Mouse (Mus musculus) ES-Bruce4 (cell line): ENCODE data around the gene Mis12. TPM values are rescaled to one million over a fixed set of nuclear protein-coding genes. Genes with fewer than 3 reads are reported as not detected.
A peak's percentile ranks its signal among the peaks of the same experiment; 100 is the strongest.

Experiments
- H3K27ac ChIP-seq: 2 replicates; pipeline ENCODE4 v1.5.1; 2012; ENCODE audit warnings: low read length, inconsistent platforms; ENCODE audit not compliant: insufficient read depth
- H3K27me3 ChIP-seq: 2 replicates; pipeline ENCODE4 v1.6.1; 2012; ENCODE audit warnings: mild to moderate bottlenecking, low read length, inconsistent platforms; ENCODE audit not compliant: control insufficient read depth, poor library complexity, insufficient read depth, severe bottlenecking
- H3K36me3 ChIP-seq: 2 replicates; pipeline ENCODE4 v1.6.1; 2012; ENCODE audit warnings: inconsistent platforms, mild to moderate bottlenecking, low read length, moderate library complexity; ENCODE audit not compliant: control insufficient read depth, poor library complexity, insufficient read depth, severe bottlenecking
- H3K4me1 ChIP-seq: one replicate; pipeline ENCODE4 v1.8.1; 2011; ENCODE audit warnings: low read length; ENCODE audit not compliant: control insufficient read depth, insufficient read depth
- H3K4me3 ChIP-seq: 2 replicates; pipeline ENCODE4 v1.5.1; 2011; ENCODE audit warnings: low read depth, mild to moderate bottlenecking, low read length
- H3K9ac ChIP-seq: 2 replicates; pipeline ENCODE4 v1.6.1; 2012; ENCODE audit warnings: low read depth, mild to moderate bottlenecking, inconsistent platforms; ENCODE audit not compliant: poor library complexity, severe bottlenecking
- H3K9me3 ChIP-seq: replicated peaks from 2 replicates; pipeline ENCODE4 v1.6.1; 2012; ENCODE audit warnings: mild to moderate bottlenecking, low read length, inconsistent platforms; ENCODE audit not compliant: control insufficient read depth, poor library complexity, insufficient read depth, severe bottlenecking
- CTCF ChIP-seq: IDR thresholded peaks from one replicate; pipeline ENCODE4 v1.8.1; 2011; ENCODE audit warnings: low read depth, low read length
- EP300 ChIP-seq: IDR thresholded peaks from 2 replicates; pipeline ENCODE4 v1.6.1; 2011; ENCODE audit warnings: low read depth, low read length; ENCODE audit not compliant: insufficient read depth
- POLR2A ChIP-seq: IDR thresholded peaks from one replicate; pipeline ENCODE4 v1.8.1; 2011; ENCODE audit warnings: low read length; ENCODE audit not compliant: insufficient read depth
- polyA plus RNA-seq: library from polyadenylated mRNA; stranded (reverse); fragments of >200 nt; gene quantifications from 2 replicates; pipeline ENCODE4 v1.2.4, GENCODE M21; 2011; ENCODE audit warnings: low read depth; ENCODE audit not compliant: missing spikeins, insufficient read depth, insufficient read length

Gene Mis12
- polyA plus RNA-seq, 1 experiment = 36.7 TPM

DNA sequence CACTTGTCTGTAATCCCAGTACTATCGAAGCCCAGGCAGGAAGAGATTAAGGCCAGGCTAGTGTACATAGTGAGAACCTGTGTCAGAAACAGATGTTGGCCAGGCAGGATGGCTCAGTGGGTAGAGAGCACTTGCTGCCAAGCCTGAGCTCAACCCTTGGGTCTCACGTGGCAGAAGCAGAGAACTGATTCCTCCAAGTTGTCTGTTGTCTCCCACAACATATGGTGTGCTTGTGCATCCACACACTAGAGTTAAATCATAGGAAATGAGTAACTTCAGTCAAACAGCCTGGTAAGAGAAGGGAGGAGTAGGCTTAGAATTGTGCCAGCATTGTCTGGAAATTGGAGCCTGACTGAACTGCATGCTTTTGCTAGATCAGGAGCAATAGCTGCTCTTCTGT, 44.2 kb upstream of the Mis12 start:
- no peaks in the 10 kb centered on the region for H3K9me3 ChIP-seq
- TF ChIP-seq POLR2A (no peak), EP300 (no peak), CTCF (no peak)
- no peaks in the 10 kb centered on the region for H3K4me1 ChIP-seq
- no peak overlapping the region for H3K9ac ChIP-seq
- peaks cover 56% of the 10 kb centered on the region for H3K36me3 ChIP-seq
- no peak overlapping the region for H3K4me3 ChIP-seq
- no peaks in the 10 kb centered on the region for H3K27me3 ChIP-seq
- H3K27ac ChIP-seq = no peak overlapping the region

DNA sequence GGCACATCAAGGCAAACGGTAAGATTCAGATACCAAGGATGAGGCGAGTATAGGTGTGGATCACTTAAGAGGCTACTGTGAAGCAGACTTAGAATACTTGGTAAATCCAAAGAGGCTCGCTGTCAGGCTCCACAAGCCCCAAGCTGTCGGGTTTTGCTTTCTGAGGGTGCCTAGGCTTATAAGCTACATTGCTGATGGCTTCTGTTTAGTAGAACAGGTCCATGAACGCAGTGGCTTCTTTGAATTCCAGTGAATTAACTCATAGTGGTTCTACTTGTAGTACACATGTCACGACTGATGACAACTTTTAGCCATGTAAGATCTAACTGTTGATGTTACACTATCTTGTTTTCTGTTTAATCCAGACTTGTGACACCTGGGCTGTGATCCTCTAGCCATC, 42.1 kb upstream of the Mis12 start:
- TF ChIP-seq EP300 (no peak), CTCF (no peak), POLR2A (no peak)
- Histone ChIP-seq H3K9ac (no peak overlapping the region), H3K9me3 (no peaks in the 10 kb centered on the region), H3K27ac (0 out of 2 replicates have a peak overlapping the region, but pooled peaks have one; percentile 3), H3K4me1 (no peaks in the 10 kb centered on the region), H3K36me3 (peaks cover 70% of the 10 kb centered on the region), H3K27me3 (no peaks in the 10 kb centered on the region), H3K4me3 (no peak overlapping the region)

DNA sequence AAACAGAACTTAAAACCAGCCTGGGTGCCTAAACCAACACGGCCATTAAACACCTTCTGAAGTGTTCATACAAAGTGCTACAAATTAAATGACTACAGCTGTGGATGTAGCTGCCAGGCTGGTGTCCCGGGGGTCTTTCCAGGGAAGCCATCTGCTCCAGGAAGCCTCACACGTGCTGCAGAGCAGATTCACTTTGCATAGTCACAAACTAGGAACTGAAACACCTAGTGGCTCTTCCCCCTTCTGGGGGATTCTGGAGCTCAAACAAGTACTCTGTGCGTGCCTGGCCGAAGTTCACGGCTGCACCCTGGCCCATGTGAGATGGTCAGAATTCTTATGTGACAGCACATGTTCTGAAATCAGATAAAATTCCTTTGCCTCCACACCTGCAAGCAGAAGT, 39.2 kb upstream of the Mis12 start:
- H3K4me1 ChIP-seq = no peaks in the 10 kb centered on the region
- peaks cover 65% of the 10 kb centered on the region for H3K36me3 ChIP-seq
- TF ChIP-seq CTCF (no peak), EP300 (no peak), POLR2A (no peak)
- H3K27me3 ChIP-seq = no peaks in the 10 kb centered on the region
- no peak overlapping the region for H3K27ac ChIP-seq
- H3K9me3 ChIP-seq = no peaks in the 10 kb centered on the region
- H3K9ac ChIP-seq = 0 out of 2 replicates have a peak overlapping the region, but pooled peaks have one; percentile 24
- no peak overlapping the region for H3K4me3 ChIP-seq

DNA sequence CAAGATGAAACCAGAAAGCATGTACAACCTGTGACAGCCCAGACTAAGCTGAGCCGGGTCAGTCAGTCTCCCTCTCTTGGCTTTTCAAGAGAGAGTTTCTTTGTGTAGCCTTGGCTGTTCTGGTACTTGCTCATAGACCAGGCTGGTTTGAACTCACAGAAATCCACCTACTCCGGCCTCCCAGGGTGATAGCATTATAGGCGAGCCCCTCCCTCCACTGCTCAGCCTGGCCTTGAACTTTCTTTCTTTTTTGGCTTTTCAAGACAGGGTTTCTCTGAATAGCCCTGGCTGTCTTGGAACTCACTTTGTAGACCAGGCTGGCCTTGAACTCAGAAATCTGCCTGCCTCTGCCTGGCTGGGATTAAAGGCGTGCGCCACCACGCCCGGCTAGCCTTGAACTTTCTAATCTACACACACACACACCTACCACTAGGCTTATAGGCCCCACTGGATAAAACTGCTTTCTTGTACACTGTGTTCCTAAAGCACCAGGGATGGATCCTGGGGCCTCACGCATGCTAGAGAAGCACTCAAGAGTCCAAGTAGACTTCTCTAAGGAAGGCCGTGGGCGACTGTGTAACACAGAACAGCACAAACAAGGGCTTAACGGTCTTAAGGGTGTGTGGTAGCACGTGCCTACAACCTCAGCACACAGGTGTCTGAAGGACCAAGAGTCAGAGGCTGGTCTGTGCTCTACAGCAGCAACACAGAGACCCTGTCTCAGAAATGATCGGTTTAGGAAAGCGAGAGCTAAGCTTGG, 38.5 kb upstream of the Mis12 start:
- Histone ChIP-seq H3K9ac (peak overlapping the region; percentile 83), H3K36me3 (peaks cover 68% of the 10 kb centered on the region), H3K4me1 (no peaks in the 10 kb centered on the region), H3K9me3 (no peaks in the 10 kb centered on the region), H3K27ac (peak overlapping the region; percentile 22), H3K27me3 (no peaks in the 10 kb centered on the region), H3K4me3 (peak overlapping the region; percentile 90)
- TF ChIP-seq EP300 (no peak), POLR2A (no peak), CTCF (no peak)

DNA sequence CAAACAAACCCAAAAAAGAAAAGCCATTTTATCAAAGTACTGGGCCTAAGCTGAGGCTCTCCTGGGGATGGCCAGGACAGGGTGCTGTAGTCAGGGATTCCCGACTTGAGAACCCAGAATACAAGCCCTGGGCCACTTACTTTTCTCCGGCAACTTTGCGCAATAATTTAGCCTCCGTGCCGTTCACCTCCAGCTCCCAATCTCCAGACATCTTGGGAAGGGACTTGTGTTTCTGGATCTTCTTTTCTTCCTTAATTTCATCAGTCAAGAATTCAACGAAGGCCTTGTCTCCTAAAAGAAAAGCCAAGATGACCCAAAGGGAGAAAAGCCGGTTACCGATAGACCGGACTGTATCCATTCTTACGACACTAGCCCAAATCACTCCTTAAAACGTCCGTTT, 37.4 kb upstream of the Mis12 start:
- H3K4me3 ChIP-seq = peak overlapping the region; percentile 90
- H3K9ac ChIP-seq = peak overlapping the region; percentile 83
- H3K4me1 ChIP-seq = no peaks in the 10 kb centered on the region
- no peaks in the 10 kb centered on the region for H3K9me3 ChIP-seq
- TF ChIP-seq CTCF (no peak), EP300 (no peak), POLR2A (no peak)
- H3K27ac ChIP-seq = 0 out of 2 replicates have a peak overlapping the region, but pooled peaks have one; percentile 9
- peaks cover 64% of the 10 kb centered on the region for H3K36me3 ChIP-seq
- H3K27me3 ChIP-seq = no peaks in the 10 kb centered on the region

DNA sequence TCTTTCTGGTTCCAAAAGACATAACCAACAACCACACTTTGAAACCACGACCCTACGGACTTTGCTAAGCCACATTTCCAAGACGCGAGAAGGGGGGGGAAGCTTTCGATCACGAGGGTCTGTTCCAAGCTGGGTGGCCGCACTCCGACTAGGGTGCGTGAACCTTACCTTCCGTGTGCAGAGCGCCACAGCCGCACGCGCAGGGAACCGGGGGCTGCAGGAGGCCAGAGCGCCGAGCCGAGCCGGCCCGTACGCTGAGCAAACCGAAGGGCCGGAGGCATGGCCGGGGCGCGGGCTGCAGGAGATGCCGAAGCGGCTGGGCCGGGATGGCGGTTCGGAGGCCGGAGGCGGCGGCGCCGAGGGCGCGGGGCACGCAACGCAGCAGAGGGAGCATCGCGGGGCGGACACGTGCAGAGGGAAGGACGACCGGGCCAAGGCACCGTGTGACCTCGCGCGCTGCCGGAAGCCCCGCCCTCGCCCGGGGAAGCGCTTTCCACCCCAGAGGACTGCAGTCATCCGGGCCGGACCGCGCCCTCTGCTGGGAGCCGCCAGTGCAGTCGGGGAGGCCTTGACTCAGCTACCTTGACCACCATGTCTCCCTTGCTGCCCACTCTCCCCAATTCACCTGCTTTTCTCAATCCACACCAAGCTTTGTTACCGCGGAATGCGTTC, 36.7 kb upstream of the Mis12 start, which contains the start of gene C1qbp:
Gene C1qbp, minus strand, starts transcription at position 470 of the 672 bp plus-strand sequence.
- H3K9ac ChIP-seq = peak within 1 kb of the TSS; percentile 83
- peaks cover 64% of the 10 kb centered on the region for H3K36me3 ChIP-seq
- no peaks in the 10 kb centered on the region for H3K9me3 ChIP-seq
- 0 out of 2 replicates have a peak within 1 kb of the TSS, but pooled peaks have one; percentile 9 for H3K27ac ChIP-seq
- peak within 1 kb of the TSS; percentile 90 for H3K4me3 ChIP-seq
- no peaks in the 10 kb centered on the region for H3K4me1 ChIP-seq
- TF ChIP-seq POLR2A (peak; percentile 38), CTCF (peak; percentile 90), EP300 (peak; percentile 72; the same call in 1 of the 2 replicates)
- no peaks in the 10 kb centered on the region for H3K27me3 ChIP-seq
